Mouse (Mus musculus) hindbrain, embryonic 14.5 days (tissue): ENCODE data around the gene Ddx3y. TPM values are rescaled to one million over a fixed set of nuclear protein-coding genes. Genes with fewer than 3 reads are reported as not detected.
A peak's percentile ranks its signal among the peaks of the same experiment; 100 is the strongest.

Source experiments
- ATAC-seq: fragments of 200-750 bp; cut with Nextera tagmentation; 2 replicates; pipeline ENCODE4 v1.8.0; 2017; ENCODE audit warnings: moderate number of reproducible peaks, mild to moderate bottlenecking, moderate TSS enrichment, moderate library complexity; ENCODE audit not compliant: low FRiP score
- DNase-seq: peaks from one replicate; pipeline ENCODE4 v3.0.0-alpha.2; 2015; ENCODE audit warnings: low spot score
- H3K27ac ChIP-seq: fragments of 300-500 bp; sonication (generic); 2 replicates; pipeline ENCODE4 v1.5.1; 2014; ENCODE audit warnings: mild to moderate bottlenecking, moderate library complexity
- H3K27me3 ChIP-seq: fragments of 300-500 bp; sonication (generic); 2 replicates; pipeline ENCODE4 v1.6.1; 2014; ENCODE audit warnings: mild to moderate bottlenecking, low read length, mixed read lengths; ENCODE audit not compliant: control insufficient read depth, insufficient read depth
- H3K36me3 ChIP-seq: fragments of 300-500 bp; sonication (generic); replicated peaks from 2 replicates; pipeline ENCODE4 v1.6.1; 2014; ENCODE audit not compliant: control insufficient read depth, insufficient read depth
- H3K4me1 ChIP-seq: fragments of 300-500 bp; sonication (generic); replicated peaks from 2 replicates; pipeline ENCODE4 v1.6.1; 2014; ENCODE audit warnings: antibody characterized with exemption, low read length, mixed read lengths; ENCODE audit not compliant: control insufficient read depth, insufficient read depth
- H3K4me2 ChIP-seq: fragments of 300-500 bp; sonication (generic); replicated peaks from 2 replicates; pipeline ENCODE4 v1.6.1; 2014; ENCODE audit warnings: mild to moderate bottlenecking, moderate library complexity
- H3K4me3 ChIP-seq: fragments of 300-500 bp; sonication (generic); replicated peaks from 2 replicates; pipeline ENCODE4 v1.5.1; 2014; ENCODE audit warnings: mild to moderate bottlenecking, low read length
- H3K9ac ChIP-seq: fragments of 300-500 bp; sonication (generic); 2 replicates; pipeline ENCODE4 v1.6.1; 2014
- H3K9me3 ChIP-seq: fragments of 300-500 bp; sonication (generic); 2 replicates; pipeline ENCODE4 v1.6.1; 2016; ENCODE audit warnings: low read length; ENCODE audit not compliant: control insufficient read depth
- WGBS: fragments of 180-500 bp; shearing (Covaris S2); extraction: QIAGEN DNeasy Blood & Tissue Kit; methylation state at CpG from one replicate; pipeline ENCODE4 v1.1.7; 2014; 5-methylcytosine and 5-hydroxymethylcytosine counted together
- polyA plus RNA-seq: library from polyadenylated mRNA; unstranded; fragments of >200 nt; fragmentation: Nextera tagmentation; extraction: Ambion mirVana; gene quantifications from 2 replicates; pipeline ENCODE4 v1.2.1, GENCODE M21; 2014

The Ddx3y gene
- 29.7 and 31.1 TPM in 2 replicates for polyA plus RNA-seq

- WGBS, result 4% methylated on average over 31 of the region's 31 CpGs
- H3K9ac ChIP-seq, result peak within 1 kb of the TSS; percentile 40
- no peaks in the 10 kb centered on the region for H3K36me3 ChIP-seq
- H3K4me2 ChIP-seq, result peak within 1 kb of the TSS; percentile 42
- H3K9me3 ChIP-seq, result no peaks in the 10 kb centered on the region
- H3K4me3 ChIP-seq, result peak within 1 kb of the TSS; percentile 38
- DNase-seq (peak; percentile 73), ATAC-seq (peak; percentile 91)
- H3K4me1 ChIP-seq, result no peaks in the 10 kb centered on the region
- no peaks in the 10 kb centered on the region for H3K27me3 ChIP-seq
- H3K27ac ChIP-seq, result peak within 1 kb of the TSS; percentile 54; the same call in 1 of the 2 replicates
Observed at GRCm38 (mm10) chrY:1286171-1286795, at the start of gene Ddx3y. Gene Ddx3y, minus strand, starts transcription at chrY:1286629.

- Histone ChIP-seq H3K27ac (no peak overlapping the region), H3K4me3 (no peak overlapping the region)
- no peak for ATAC-seq
Observed at GRCm38 (mm10) chrY:1293708-1294107, 7.3 kb upstream of the Ddx3y start.

GRCm38 (mm10) chrY:1285735-1286134 lies 694 bp downstream of the Ddx3y start:
- WGBS, result 4% methylated on average over 11 of the region's 12 CpGs
- H3K9ac ChIP-seq, result peak overlapping the region; percentile 40
- H3K27ac ChIP-seq, result 0 out of 2 replicates have a peak overlapping the region, but pooled peaks have one; percentile 54
- ATAC-seq (no peak), DNase-seq (no peak)
- no peaks in the 10 kb centered on the region for H3K4me1 ChIP-seq
- H3K27me3 ChIP-seq, result no peaks in the 10 kb centered on the region
- H3K4me2 ChIP-seq, result peak overlapping the region; percentile 42
- peak overlapping the region; percentile 38 for H3K4me3 ChIP-seq
- no peaks in the 10 kb centered on the region for H3K9me3 ChIP-seq
- no peaks in the 10 kb centered on the region for H3K36me3 ChIP-seq

More at GRCm38 (mm10) chrY:1293708-1294107, 7.3 kb upstream of the Ddx3y start:
- no peak for DNase-seq
- no peak overlapping the region for H3K9ac ChIP-seq
- no peak overlapping the region for H3K4me2 ChIP-seq
- no peaks in the 10 kb centered on the region for H3K4me1 ChIP-seq
- no peaks in the 10 kb centered on the region for H3K9me3 ChIP-seq
- H3K27me3 ChIP-seq, result no peaks in the 10 kb centered on the region
- no peaks in the 10 kb centered on the region for H3K36me3 ChIP-seq

- 51% methylated on average over 6 of the region's 6 CpGs for WGBS
- Histone ChIP-seq H3K9me3 (no peaks in the 10 kb centered on the region), H3K27me3 (no peaks in the 10 kb centered on the region), H3K36me3 (no peaks in the 10 kb centered on the region), H3K27ac (no peak overlapping the region), H3K4me3 (peak overlapping the region; percentile 40; the same call in 1 of the 2 replicates), H3K4me1 (no peaks in the 10 kb centered on the region), H3K9ac (no peak overlapping the region), H3K4me2 (peak overlapping the region; percentile 31)
- no peak for ATAC-seq
- no peak for DNase-seq
Observed at GRCm38 (mm10) chrY:1246117-1246516, 40.3 kb downstream of the Ddx3y start.

GRCm38 (mm10) chrY:1245426-1245863 lies 41.0 kb downstream of the Ddx3y start, which contains the start of gene Uty:
Gene Uty, minus strand, starts transcription at chrY:1245759.
- ATAC-seq (peak; percentile 94), DNase-seq (peak; percentile 74)
- Histone ChIP-seq H3K9ac (peak within 1 kb of the TSS; percentile 49), H3K4me1 (no peaks in the 10 kb centered on the region), H3K27me3 (no peaks in the 10 kb centered on the region), H3K27ac (peak within 1 kb of the TSS; percentile 77), H3K36me3 (no peaks in the 10 kb centered on the region), H3K4me2 (peak within 1 kb of the TSS; percentile 44), H3K4me3 (peak within 1 kb of the TSS; percentile 40), H3K9me3 (no peaks in the 10 kb centered on the region)
- 3% methylated on average over 20 of the region's 21 CpGs for WGBS

- DNase-seq, result peak; percentile 23
- Histone ChIP-seq H3K27ac (peak overlapping the region; percentile 77), H3K27me3 (no peaks in the 10 kb centered on the region), H3K4me1 (no peaks in the 10 kb centered on the region), H3K9me3 (no peaks in the 10 kb centered on the region), H3K4me3 (peak overlapping the region; percentile 40), H3K9ac (peak overlapping the region; percentile 49), H3K36me3 (no peaks in the 10 kb centered on the region), H3K4me2 (peak overlapping the region; percentile 44)
- 0% methylated on average over 9 of the region's 9 CpGs for WGBS
- ATAC-seq, result no peak
Observed at GRCm38 (mm10) chrY:1244940-1245339, 41.5 kb downstream of the Ddx3y start.

GRCm38 (mm10) chrY:1244421-1244820 lies 42.0 kb downstream of the Ddx3y start:
- H3K27ac ChIP-seq, result no peak overlapping the region
- peak overlapping the region; percentile 40 for H3K4me3 ChIP-seq
- 0 out of 2 replicates have a peak overlapping the region, but pooled peaks have one; percentile 49 for H3K9ac ChIP-seq
- no peaks in the 10 kb centered on the region for H3K9me3 ChIP-seq
- WGBS, result 70% methylated on average over 5 of the region's 5 CpGs
- H3K4me1 ChIP-seq, result no peaks in the 10 kb centered on the region
- ATAC-seq (no peak), DNase-seq (no peak)
- peak overlapping the region; percentile 44 for H3K4me2 ChIP-seq
- no peaks in the 10 kb centered on the region for H3K27me3 ChIP-seq
- no peaks in the 10 kb centered on the region for H3K36me3 ChIP-seq

GRCm38 (mm10) chrY:1220001-1220400 lies 66.4 kb downstream of the Ddx3y start:
- Histone ChIP-seq H3K4me3 (no peak overlapping the region), H3K27ac (no peak overlapping the region), H3K4me1 (no peaks in the 10 kb centered on the region), H3K9ac (no peak overlapping the region), H3K9me3 (no peaks in the 10 kb centered on the region), H3K36me3 (no peaks in the 10 kb centered on the region), H3K4me2 (no peak overlapping the region), H3K27me3 (no peaks in the 10 kb centered on the region)
- WGBS, result 70% methylated on average over 6 of the region's 7 CpGs
- ATAC-seq (no peak), DNase-seq (no peak)
